Mouse (Mus musculus) macrophage (primary cell): ENCODE data around the gene Atg9a. TPM values are rescaled to one million over a fixed set of nuclear protein-coding genes. Genes with fewer than 3 reads are reported as not detected.

Experiments
- H3K27ac ChIP-seq: fragments of 350-480 bp; formaldehyde crosslinking; 2 replicates; pipeline ENCODE4 v1.9.0; 2021
- H3K36me3 ChIP-seq: fragments of 350-480 bp; formaldehyde crosslinking; 2 replicates; pipeline ENCODE4 v1.9.0; 2021; ENCODE audit errors: inconsistent target
- H3K4me3 ChIP-seq: fragments of 350-480 bp; formaldehyde crosslinking; 2 replicates; pipeline ENCODE4 v1.9.0; 2021; ENCODE audit errors: inconsistent target
- H3K79me2 ChIP-seq: fragments of 350-480 bp; formaldehyde crosslinking; 2 replicates; pipeline ENCODE4 v1.9.0; 2021; ENCODE audit errors: inconsistent target
- WGBS: methylation state at CpG from one replicate; pipeline ENCODE4 v1.1.7; 2026; ENCODE audit warnings: inconsistent platforms; ENCODE audit not compliant: missing documents; 5-methylcytosine and 5-hydroxymethylcytosine counted together
- polyA plus RNA-seq: library from polyadenylated mRNA; stranded (reverse); fragments of 250-400 nt; gene quantifications from 3 replicates; pipeline ENCODE4 v1.2.4, GENCODE M21; 2018; ENCODE audit warnings: inconsistent platforms

Atg9a gene
- polyA plus RNA-seq, 1 experiment from 2014 or later = 9.0 TPM

- Histone ChIP-seq H3K27ac (no peak overlapping the region), H3K4me3 (no peak overlapping the region), H3K36me3 (peaks cover 41% of the 10 kb centered on the region), H3K79me2 (peaks cover 28% of the 10 kb centered on the region)
- 93% methylated on average over 3 of the region's 3 CpGs for WGBS
Measured at GRCm38 (mm10) chr1:75136730-75137129, 55.3 kb downstream of the Atg9a start.

- Histone ChIP-seq H3K27ac (no peak overlapping the region), H3K4me3 (no peak overlapping the region), H3K79me2 (peaks cover 28% of the 10 kb centered on the region), H3K36me3 (peaks cover 41% of the 10 kb centered on the region)
- WGBS = 87% methylated on average over 6 of the region's 6 CpGs
Measured at GRCm38 (mm10) chr1:75136293-75136692, 55.7 kb downstream of the Atg9a start.

GRCm38 (mm10) chr1:75133421-75134207 is 58.4 kb downstream of the Atg9a start, which contains the start of gene Slc23a3:
TSS of gene Slc23a3 (minus strand) at chr1:75133890.
- peaks cover 30% of the 10 kb centered on the region for H3K36me3 ChIP-seq
- H3K27ac ChIP-seq = no peak within 1 kb of the TSS
- peaks cover under 1% of the 10 kb centered on the region; the same call in 1 of the 2 replicates for H3K79me2 ChIP-seq
- H3K4me3 ChIP-seq = no peak within 1 kb of the TSS
- 77% methylated on average over 12 of the region's 12 CpGs for WGBS

Other genes with a start within 250 kb of the Atg9a start
- 0.06 to 0.19 TPM in 2 of 3 replicates, not detected in the other for gene Ihh, start 240.5 kb downstream of the Atg9a start, polyA plus RNA-seq
- 2.1 to 3.5 TPM (median 2.5 TPM) in 3 replicates for gene Nhej1, start 67.0 kb downstream of the Atg9a start, polyA plus RNA-seq
- gene Slc23a3, start 58.3 kb downstream of the Atg9a start, polyA plus RNA-seq = not detected in 3 replicates
- 52.3 to 87.8 TPM (median 60.4 TPM) in 3 replicates for gene Cnppd1, start 49.5 kb downstream of the Atg9a start, polyA plus RNA-seq
- gene Retreg2, start 49.4 kb downstream of the Atg9a start, polyA plus RNA-seq = 56.8 to 88.1 TPM (median 67.2 TPM) in 3 replicates
- gene Zfand2b, start 23.6 kb downstream of the Atg9a start, polyA plus RNA-seq = 16.6 to 24.7 TPM (median 21.2 TPM) in 3 replicates
- 5.1 to 12.7 TPM (median 6.4 TPM) in 3 replicates for gene Abcb6, start 11.8 kb downstream of the Atg9a start, polyA plus RNA-seq
- gene Ankzf1, start within 50 bp of the Atg9a start, polyA plus RNA-seq = 7.3 to 11.6 TPM (median 9.2 TPM) in 3 replicates
- gene Glb1l, start 18.6 kb upstream of the Atg9a start, polyA plus RNA-seq = 9.8 to 15.2 TPM (median 13.2 TPM) in 3 replicates
- gene Stk16, start 18.6 kb upstream of the Atg9a start, polyA plus RNA-seq = 31.1 to 48.8 TPM (median 46.3 TPM) in 3 replicates
- 23.4 to 32.3 TPM (median 23.9 TPM) in 3 replicates for gene Tuba4a, start 27.7 kb upstream of the Atg9a start, polyA plus RNA-seq
- gene A630095N17Rik, start 39.9 kb upstream of the Atg9a start, polyA plus RNA-seq = not detected in 3 replicates
- 9.7 to 10.3 TPM (median 10.1 TPM) in 3 replicates for gene Dnajb2, start 44.2 kb upstream of the Atg9a start, polyA plus RNA-seq
- 0.04 to 0.26 TPM in 2 of 3 replicates, not detected in the other for gene Ptprn, start 72.3 kb upstream of the Atg9a start, polyA plus RNA-seq
- gene Resp18, start 86.2 kb upstream of the Atg9a start, polyA plus RNA-seq = not detected in 3 replicates
- gene Dnpep, start 125.8 kb upstream of the Atg9a start, polyA plus RNA-seq = 28.9 to 35.0 TPM (median 29.8 TPM) in 3 replicates
- not detected in 3 replicates for gene Des, start 168.1 kb upstream of the Atg9a start, polyA plus RNA-seq
- 98.9 to 144 TPM (median 121 TPM) in 3 replicates for gene Speg, start 183.1 kb upstream of the Atg9a start, polyA plus RNA-seq
- 36.3 to 56.6 TPM (median 40.3 TPM) in 3 replicates for gene Gmppa, start 243.7 kb upstream of the Atg9a start, polyA plus RNA-seq